Mouse (Mus musculus) CD4-positive, CD25-positive, alpha-beta regulatory T cell, adult 4 months (primary cell): Measurements from ENCODE around the gene Zbtb4. TPM values are rescaled to one million over a fixed set of nuclear protein-coding genes. Genes with fewer than 3 reads are reported as not detected.
"Not testable (repeated sequence)": the region's sequence is repeated elsewhere in the genome, so short reads cannot be mapped to it uniquely, and the experiment has no call there.

ENCODE experiments used
- ATAC-seq: one replicate; pipeline ENCODE4 v1.8.0; 2017
- polyA plus RNA-seq, 2 experiments: library from polyadenylated mRNA; unstranded; fragments of 100-300 nt; shearing (Covaris generic); gene quantifications; one replicate each; pipeline ENCODE4 v1.2.1; 2017

The Zbtb4 gene
- polyA plus RNA-seq = 10 to 100 TPM; 11.2 to 11.8 TPM

DNA sequence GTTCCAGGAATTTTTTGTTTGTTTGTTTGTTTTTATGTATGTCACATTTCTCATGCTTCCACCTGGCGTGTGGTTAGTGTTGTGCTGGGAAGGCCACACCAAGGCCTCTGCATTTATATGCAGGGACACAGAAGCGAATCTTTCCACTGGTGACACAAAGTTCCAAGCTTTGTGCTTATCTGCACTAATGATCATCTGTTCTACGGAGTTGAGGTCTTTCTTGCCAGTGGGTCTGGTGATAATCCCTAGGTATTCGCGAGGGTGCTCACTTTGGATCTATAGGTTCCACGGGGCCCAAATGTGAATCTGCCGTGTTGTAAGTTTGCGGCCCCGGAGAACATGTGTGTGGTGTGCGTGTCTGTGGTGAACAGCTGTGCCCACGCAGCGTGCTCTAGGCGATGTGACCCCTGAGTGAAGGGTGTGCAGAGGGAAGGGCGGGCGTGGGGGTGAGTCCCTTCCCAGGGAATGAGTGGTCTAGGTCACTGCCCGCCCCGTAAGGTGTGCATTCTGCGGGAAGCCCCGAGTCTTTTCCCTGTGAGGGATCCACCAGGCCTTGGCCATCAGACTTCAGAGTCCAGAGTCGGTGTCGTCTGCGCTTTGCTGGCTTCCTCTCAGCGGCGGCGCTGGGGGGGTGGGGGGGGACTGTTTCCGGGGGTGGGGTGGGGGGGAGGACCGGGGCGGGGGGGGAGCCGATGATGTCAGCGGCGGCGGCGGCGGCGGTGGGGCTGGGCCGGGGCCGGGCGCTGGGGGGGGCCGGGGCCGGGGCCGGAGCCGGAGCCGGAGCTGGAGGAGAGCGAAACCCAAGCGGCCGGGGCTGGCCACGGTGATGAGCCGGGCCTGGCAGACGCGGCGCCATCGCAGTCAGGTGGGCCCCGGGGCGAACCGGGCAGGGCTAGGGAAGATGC, at the start of gene Zbtb4:
Gene Zbtb4 (plus strand): TSS at position 692 of the 905 bp plus-strand sequence.
- ATAC-seq = peak; percentile 38

- no peak for ATAC-seq
Measured at GRCm38 (mm10) chr11:69715929-69716328, 49.8 kb upstream of the Zbtb4 start.

- no peak for ATAC-seq
Measured at GRCm38 (mm10) chr11:69716953-69717352, 48.8 kb upstream of the Zbtb4 start.

- no peak for ATAC-seq
Measured at GRCm38 (mm10) chr11:69718661-69719060, 47.1 kb upstream of the Zbtb4 start.

- no peak for ATAC-seq
Measured at GRCm38 (mm10) chr11:69719423-69719822, 46.3 kb upstream of the Zbtb4 start.

- no peak for ATAC-seq
Measured at GRCm38 (mm10) chr11:69720852-69721251, 44.9 kb upstream of the Zbtb4 start.

DNA sequence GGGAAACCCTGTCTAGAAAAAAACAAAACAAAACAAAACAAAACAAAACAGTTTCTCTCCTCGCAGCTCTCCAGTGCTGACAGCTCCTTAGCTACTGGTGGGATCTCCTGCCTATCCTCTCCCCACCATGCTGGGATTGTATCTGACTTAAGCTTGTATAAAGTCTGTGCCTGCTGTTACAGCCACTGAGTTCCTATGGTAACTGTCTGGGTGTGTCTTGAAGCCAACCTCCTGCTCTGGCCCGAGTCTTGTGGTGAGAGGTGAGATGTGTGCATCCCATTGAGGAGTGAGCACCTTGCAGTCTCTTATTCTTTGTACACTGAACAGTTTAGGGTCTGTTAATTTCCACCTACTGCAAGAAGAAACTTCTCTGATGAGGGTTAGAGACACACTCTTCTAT, 42.6 kb upstream of the Zbtb4 start:
- no peak for ATAC-seq

- ATAC-seq = no peak
Measured at GRCm38 (mm10) chr11:69725951-69726350, 39.8 kb upstream of the Zbtb4 start.

GRCm38 (mm10) chr11:69729063-69729462, 36.6 kb upstream of the Zbtb4 start:
- no peak for ATAC-seq

- not testable (repeated sequence) for ATAC-seq
Measured at GRCm38 (mm10) chr11:69731408-69731807, 34.3 kb upstream of the Zbtb4 start.

- no peak for ATAC-seq
Measured at GRCm38 (mm10) chr11:69751635-69752034, 14.1 kb upstream of the Zbtb4 start.

- ATAC-seq = no peak
Measured at GRCm38 (mm10) chr11:69752686-69753085, 13.0 kb upstream of the Zbtb4 start.

GRCm38 (mm10) chr11:69754233-69754632, 11.5 kb upstream of the Zbtb4 start:
- ATAC-seq = no peak

- ATAC-seq = no peak
Measured at GRCm38 (mm10) chr11:69754701-69755100, 11.0 kb upstream of the Zbtb4 start.

DNA sequence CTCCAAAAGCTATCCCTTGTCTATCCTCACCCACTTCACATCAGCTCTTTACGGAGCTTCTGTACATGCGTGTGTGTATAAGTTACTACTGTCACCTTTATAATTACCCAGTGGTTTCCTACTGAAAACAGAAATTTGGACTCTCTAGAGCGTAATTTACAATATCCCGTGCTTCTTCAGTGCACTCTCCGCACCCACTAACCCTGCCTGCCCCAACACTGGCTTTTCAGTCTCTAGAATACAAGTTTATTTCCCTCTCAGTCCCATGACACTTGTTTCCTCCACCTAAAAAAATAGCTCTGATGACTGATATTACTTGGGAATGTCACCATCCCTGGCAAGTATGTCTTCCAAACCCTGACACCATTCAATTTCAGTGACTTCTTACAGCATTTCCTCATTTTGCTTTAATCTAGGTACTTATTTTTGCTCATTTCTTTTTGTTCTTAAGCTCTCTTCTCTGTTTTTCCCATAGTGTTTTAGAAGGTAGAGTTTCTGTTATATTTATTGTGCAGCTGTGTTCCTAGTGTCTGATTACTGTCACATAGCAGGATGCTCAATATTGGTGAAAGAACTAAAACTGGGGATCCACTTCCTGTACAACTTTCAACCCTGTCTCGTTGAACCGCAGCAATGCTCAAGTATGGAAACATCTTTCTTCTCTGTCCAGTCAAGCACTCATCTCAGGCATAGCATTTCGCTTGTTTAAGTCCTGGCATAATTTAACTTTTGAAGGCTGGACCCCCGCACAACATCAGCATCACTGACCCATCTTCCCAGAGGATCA, 8.2 kb upstream of the Zbtb4 start:
- ATAC-seq = peak; percentile 30

- peak; percentile 47 for ATAC-seq
Measured at GRCm38 (mm10) chr11:69758090-69758456, 7.6 kb upstream of the Zbtb4 start.

- ATAC-seq = peak; percentile 69
Measured at GRCm38 (mm10) chr11:69758478-69758970, 7.2 kb upstream of the Zbtb4 start, which contains the start of gene Polr2a. TSS of gene Polr2a (minus strand) at chr11:69758637.

DNA sequence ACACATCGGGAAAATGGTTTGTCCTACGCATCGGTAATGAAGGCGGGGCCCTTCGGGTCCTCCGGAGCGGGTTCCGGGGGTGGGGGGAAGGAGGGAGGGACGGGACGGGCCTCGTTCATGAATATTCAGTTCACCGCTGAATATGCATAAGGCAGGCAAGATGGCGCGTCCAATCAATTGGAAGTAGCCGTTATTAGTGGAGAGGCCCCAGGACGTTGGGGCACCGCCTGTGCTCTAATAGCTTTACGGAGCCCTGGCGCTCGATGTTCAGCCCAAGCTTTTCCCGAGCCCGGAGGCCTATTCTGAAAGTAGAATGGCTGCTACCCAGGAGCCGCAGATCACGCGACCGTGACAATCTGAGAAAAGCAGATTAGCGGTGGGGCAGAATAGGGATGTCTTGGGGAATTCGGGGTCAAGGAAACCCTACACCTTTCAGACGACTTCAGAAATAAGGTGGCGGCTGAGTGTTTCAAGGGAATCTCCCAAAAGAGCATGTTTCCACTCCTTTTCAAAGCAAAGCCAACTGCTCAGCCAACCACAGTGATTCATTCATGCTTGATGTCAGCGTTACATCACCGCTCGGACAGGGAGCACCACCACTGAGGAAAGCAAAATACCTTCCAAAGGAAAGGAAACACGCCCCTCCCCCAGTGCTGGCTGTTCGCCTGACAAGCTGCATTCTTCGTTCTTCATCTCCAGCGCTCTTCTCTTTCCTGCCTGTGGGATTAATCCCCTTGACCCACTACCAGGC, 6.6 kb upstream of the Zbtb4 start:
- peak; percentile 51 for ATAC-seq

GRCm38 (mm10) chr11:69760160-69760900, 5.4 kb upstream of the Zbtb4 start:
- ATAC-seq = no peak

GRCm38 (mm10) chr11:69760901-69761200, 4.9 kb upstream of the Zbtb4 start:
- no peak for ATAC-seq

DNA sequence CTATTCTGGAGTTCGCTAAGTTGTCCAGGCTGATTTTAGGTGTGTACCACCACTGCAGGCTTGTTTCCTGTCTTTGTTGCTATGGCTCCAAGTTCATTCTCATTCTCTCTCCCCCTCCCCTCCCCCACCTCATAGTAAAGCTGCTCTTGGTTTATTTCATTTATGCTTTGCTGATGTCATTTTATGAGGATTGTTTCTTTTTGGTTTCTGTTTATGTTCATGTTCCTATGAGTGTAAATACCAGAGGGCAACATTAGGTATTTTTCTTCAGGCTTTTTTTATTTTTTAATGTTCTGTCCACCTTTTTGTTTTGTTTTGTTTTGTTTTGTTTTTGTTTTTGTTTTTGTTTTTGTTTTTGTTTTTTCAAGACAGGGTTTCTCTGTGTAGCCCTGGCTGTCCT, 3.8 kb upstream of the Zbtb4 start, which contains the start of gene Slc35g3:
Gene Slc35g3 (minus strand): TSS at position 101 of the 400 bp plus-strand sequence.
- ATAC-seq = no peak

DNA sequence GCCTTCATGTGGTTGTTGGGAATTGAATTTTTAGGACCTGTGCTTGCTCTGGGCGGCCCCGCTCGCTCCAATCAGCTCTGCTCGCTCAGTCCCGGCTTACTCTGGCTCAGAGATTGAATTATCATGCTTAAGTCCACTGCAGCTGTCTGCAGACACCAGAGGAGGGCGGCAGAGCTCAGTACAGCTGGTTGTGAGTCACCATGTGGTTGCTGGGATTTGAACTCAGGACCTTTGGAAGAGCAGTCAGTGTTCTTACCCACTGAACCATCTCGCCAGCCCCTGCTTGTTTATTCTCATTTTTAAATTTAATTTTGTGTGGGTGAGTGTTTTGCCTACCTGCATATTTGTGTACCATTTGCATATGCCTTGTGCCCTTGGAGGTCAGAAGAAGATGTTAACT, 2.2 kb upstream of the Zbtb4 start:
- no peak for ATAC-seq
